Mouse (Mus musculus): ENCODE results near the gene Lrit3.

DNA sequence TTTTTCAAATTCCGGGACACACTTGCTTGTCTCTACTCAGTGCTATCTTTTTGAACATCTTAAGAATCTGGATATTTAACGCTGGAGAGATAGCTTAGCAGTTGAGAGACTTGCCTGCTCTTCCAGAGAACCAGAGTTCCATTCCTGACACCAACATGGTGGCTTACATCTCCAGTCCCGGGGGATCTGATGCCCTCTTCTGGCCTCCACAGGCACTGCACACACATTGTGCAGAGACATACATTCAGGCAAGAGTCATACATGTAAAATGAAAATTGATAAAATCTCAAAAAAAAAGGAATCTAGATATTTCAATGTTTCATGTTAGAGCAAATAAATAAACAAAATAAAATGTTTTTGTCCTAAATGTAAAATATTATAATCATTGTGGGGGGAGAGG, 21.1 kb downstream of the Lrit3 start:
- TF ChIP-seq CTCF (IDR thresholded peaks at IDR 0.05; ENCODE audit: low read depth, low read length) = no peak
- no peak for TF ChIP-seq POLR2AphosphoS5 (IDR thresholded peaks at IDR 0.05; ENCODE audit: insufficient replicate concordance, low read depth, low read length)

Measured in G1E (cell line).